Mouse (Mus musculus) left cerebral cortex, adult 9 months (tissue): Measurements from ENCODE around the gene Pi4k2a.
A peak's percentile ranks its signal among the peaks of the same experiment; 100 is the strongest.

Source experiments
- DNase-seq, 2 experiments: peaks; one replicate each; pipeline ENCODE4 v3.0.0; 2022; ENCODE audit warnings: low spot score in 2 of 2

The Pi4k2a gene

GRCm38 (mm10) chr19:42164188-42164587, 73.9 kb downstream of the Pi4k2a start:
- DNase-seq = no peak

GRCm38 (mm10) chr19:42166130-42166529, 75.9 kb downstream of the Pi4k2a start:
- DNase-seq = peak in 1 of 2 experiments; percentile 92

- no peak for DNase-seq
Observed at GRCm38 (mm10) chr19:42166766-42167165, 76.5 kb downstream of the Pi4k2a start.

GRCm38 (mm10) chr19:42167489-42167888, 77.2 kb downstream of the Pi4k2a start:
- no peak for DNase-seq

- DNase-seq = no peak
Observed at GRCm38 (mm10) chr19:42169322-42169975, 79.2 kb downstream of the Pi4k2a start.

GRCm38 (mm10) chr19:42170025-42170969, 80.0 kb downstream of the Pi4k2a start:
- peak; percentile 85 to 92 for DNase-seq
